Mouse (Mus musculus) intestine, postnatal 0 days (tissue): ENCODE measurements around the gene Gm21887. TPM values are rescaled to one million over a fixed set of nuclear protein-coding genes. Genes with fewer than 3 reads are reported as not detected.
"Not testable (repeated sequence)": the region's sequence is repeated elsewhere in the genome, so short reads cannot be mapped to it uniquely, and the experiment has no call there.

ENCODE experiments used
- ATAC-seq: fragments of 200-750 bp; cut with Nextera tagmentation; 2 replicates; pipeline ENCODE4 v1.8.0; 2017; ENCODE audit warnings: mild to moderate bottlenecking, moderate TSS enrichment, moderate library complexity
- H3K27ac ChIP-seq: fragments of 300-500 bp; sonication (generic); 2 replicates; pipeline ENCODE4 v1.5.1; 2014; ENCODE audit warnings: mild to moderate bottlenecking, low read depth, low read length, moderate library complexity
- H3K27me3 ChIP-seq: fragments of 300-500 bp; sonication (generic); replicated peaks from 2 replicates; pipeline ENCODE4 v1.6.1; 2014; ENCODE audit warnings: low read length, mixed read lengths; ENCODE audit not compliant: control insufficient read depth, insufficient read depth
- H3K36me3 ChIP-seq: fragments of 300-500 bp; sonication (generic); 2 replicates; pipeline ENCODE4 v1.6.1; 2014; ENCODE audit warnings: mild to moderate bottlenecking, moderate library complexity; ENCODE audit not compliant: control insufficient read depth, insufficient read depth
- H3K4me1 ChIP-seq: fragments of 300-500 bp; sonication (generic); replicated peaks from 2 replicates; pipeline ENCODE4 v1.6.1; 2014; ENCODE audit warnings: antibody characterized with exemption, low read length, mixed read lengths; ENCODE audit not compliant: control insufficient read depth, insufficient read depth
- H3K4me2 ChIP-seq: fragments of 300-500 bp; sonication (generic); replicated peaks from 2 replicates; pipeline ENCODE4 v1.6.1; 2014; ENCODE audit warnings: low read depth, mild to moderate bottlenecking, moderate library complexity
- H3K4me3 ChIP-seq: fragments of 300-500 bp; sonication (generic); 2 replicates; pipeline ENCODE4 v1.5.1; 2014; ENCODE audit warnings: low read depth, low read length
- H3K9ac ChIP-seq: fragments of 300-500 bp; sonication (generic); 2 replicates; pipeline ENCODE4 v1.6.1; 2014; ENCODE audit warnings: mild to moderate bottlenecking, low read depth, low read length
- H3K9me3 ChIP-seq: fragments of 300-500 bp; sonication (generic); 2 replicates; pipeline ENCODE4 v1.6.1; 2016; ENCODE audit warnings: mixed run types; ENCODE audit not compliant: control insufficient read depth
- WGBS: fragments of 180-500 bp; shearing (Covaris S2); extraction: QIAGEN DNeasy Blood & Tissue Kit; methylation state at CpG from one replicate; pipeline ENCODE4 v1.1.7; 2014; 5-methylcytosine and 5-hydroxymethylcytosine counted together
- polyA plus RNA-seq: library from polyadenylated mRNA; unstranded; fragments of >200 nt; fragmentation: Nextera tagmentation; extraction: Ambion mirVana; gene quantifications from 2 replicates; pipeline ENCODE4 v1.2.1, GENCODE M21; 2015

Gene Gm21887
- polyA plus RNA-seq, 1 experiment from 2014 or later = 66.4 TPM

DNA sequence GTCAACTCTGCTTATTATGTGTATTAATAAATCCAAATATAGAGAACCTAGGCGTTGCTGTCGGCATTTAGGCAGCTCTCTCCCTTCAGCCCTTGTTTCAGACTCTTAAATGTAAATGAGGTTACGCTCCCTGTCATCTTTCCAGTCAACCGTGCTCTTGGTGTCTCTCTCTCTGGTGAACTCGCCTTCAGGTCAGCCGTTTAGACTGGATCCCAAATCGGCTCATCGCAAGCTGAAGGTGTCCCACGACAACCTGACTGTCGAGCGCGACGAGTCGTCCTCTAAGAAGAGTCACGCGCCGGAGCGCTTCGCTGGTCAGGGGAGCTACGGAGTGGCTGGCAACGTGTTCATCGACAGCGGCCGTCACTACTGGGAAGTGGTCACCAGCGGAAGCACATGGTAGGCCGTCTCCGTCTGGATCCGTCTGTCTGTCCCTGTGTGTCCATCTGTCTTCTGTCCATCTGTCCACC, 22.1 kb upstream of the Gm21887 start:
- Histone ChIP-seq H3K27me3 (peaks cover 12% of the 10 kb centered on the region; the same call in 1 of the 2 replicates), H3K27ac (peak overlapping the region; percentile 3; the same call in 1 of the 2 replicates), H3K4me2 (peak overlapping the region; percentile 40), H3K4me3 (peak overlapping the region; percentile 4; the same call in 1 of the 2 replicates), H3K9me3 (peaks cover 39% of the 10 kb centered on the region), H3K36me3 (peaks cover 28% of the 10 kb centered on the region)
- not testable (repeated sequence) for ATAC-seq, H3K4me1 ChIP-seq, H3K9ac ChIP-seq
- WGBS = 70% methylated on average over 28 of the region's 28 CpGs

GRCm38 (mm10) chrX:169988571-169989218, 20.8 kb upstream of the Gm21887 start:
- not testable (repeated sequence) for H3K27me3 ChIP-seq, H3K4me3 ChIP-seq, H3K4me2 ChIP-seq, H3K9ac ChIP-seq, H3K4me1 ChIP-seq, ATAC-seq
- Histone ChIP-seq H3K9me3 (peaks cover 44% of the 10 kb centered on the region), H3K27ac (peak overlapping the region; percentile 6; the same call in 1 of the 2 replicates), H3K36me3 (peaks cover 28% of the 10 kb centered on the region)
- 75% methylated on average over 56 of the region's 56 CpGs for WGBS

DNA sequence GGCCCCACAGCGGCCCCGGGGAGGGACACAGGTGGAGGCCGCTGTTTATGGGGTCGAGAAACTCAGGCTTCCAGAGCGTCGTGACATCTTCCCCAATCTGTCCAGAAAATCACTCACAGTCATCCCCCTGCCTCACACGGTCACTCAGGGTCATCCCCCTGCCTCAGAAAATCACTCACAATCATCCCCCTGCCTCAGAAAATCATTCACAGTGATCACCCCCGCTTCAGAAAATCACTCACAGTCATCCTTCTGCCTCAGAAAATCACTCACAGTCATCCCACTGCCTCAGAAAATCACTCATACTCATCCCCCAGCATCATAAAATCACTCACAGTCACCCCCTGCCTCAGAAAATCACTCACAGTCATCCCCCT, 20.3 kb upstream of the Gm21887 start:
- not testable (repeated sequence) for H3K9ac ChIP-seq, H3K27me3 ChIP-seq, H3K4me2 ChIP-seq, H3K4me3 ChIP-seq, ATAC-seq, H3K4me1 ChIP-seq
- Histone ChIP-seq H3K9me3 (peaks cover 47% of the 10 kb centered on the region), H3K36me3 (peaks cover 28% of the 10 kb centered on the region), H3K27ac (peak overlapping the region; percentile 6; the same call in 1 of the 2 replicates)
- WGBS = 73% methylated on average over 8 of the region's 8 CpGs

- H3K4me2 ChIP-seq = peak overlapping the region; percentile 49
- peak overlapping the region; percentile 21; the same call in 1 of the 2 replicates for H3K4me3 ChIP-seq
- H3K9ac ChIP-seq, H3K27me3 ChIP-seq, H3K4me1 ChIP-seq: not testable (repeated sequence)
- H3K36me3 ChIP-seq = peaks cover 28% of the 10 kb centered on the region
- ATAC-seq = peak; percentile 14; the same call in 1 of the 2 replicates
- peaks cover 49% of the 10 kb centered on the region for H3K9me3 ChIP-seq
- peak overlapping the region; percentile 15; the same call in 1 of the 2 replicates for H3K27ac ChIP-seq
- WGBS = 59% methylated on average over 56 of the region's 56 CpGs
These were observed 19.5 kb upstream of the Gm21887 start for GRCm38 (mm10) chrX:169989691-169990631.

- Histone ChIP-seq H3K9me3 (peaks cover 48% of the 10 kb centered on the region), H3K36me3 (peaks cover 27% of the 10 kb centered on the region), H3K4me2 (peak overlapping the region; percentile 39)
- not testable (repeated sequence) for H3K27me3 ChIP-seq, H3K9ac ChIP-seq, H3K27ac ChIP-seq, H3K4me3 ChIP-seq, H3K4me1 ChIP-seq
- ATAC-seq = peak; percentile 55
- WGBS = 61% methylated on average over 27 of the region's 28 CpGs
These were observed 18.2 kb upstream of the Gm21887 start for GRCm38 (mm10) chrX:169991128-169991873.

DNA sequence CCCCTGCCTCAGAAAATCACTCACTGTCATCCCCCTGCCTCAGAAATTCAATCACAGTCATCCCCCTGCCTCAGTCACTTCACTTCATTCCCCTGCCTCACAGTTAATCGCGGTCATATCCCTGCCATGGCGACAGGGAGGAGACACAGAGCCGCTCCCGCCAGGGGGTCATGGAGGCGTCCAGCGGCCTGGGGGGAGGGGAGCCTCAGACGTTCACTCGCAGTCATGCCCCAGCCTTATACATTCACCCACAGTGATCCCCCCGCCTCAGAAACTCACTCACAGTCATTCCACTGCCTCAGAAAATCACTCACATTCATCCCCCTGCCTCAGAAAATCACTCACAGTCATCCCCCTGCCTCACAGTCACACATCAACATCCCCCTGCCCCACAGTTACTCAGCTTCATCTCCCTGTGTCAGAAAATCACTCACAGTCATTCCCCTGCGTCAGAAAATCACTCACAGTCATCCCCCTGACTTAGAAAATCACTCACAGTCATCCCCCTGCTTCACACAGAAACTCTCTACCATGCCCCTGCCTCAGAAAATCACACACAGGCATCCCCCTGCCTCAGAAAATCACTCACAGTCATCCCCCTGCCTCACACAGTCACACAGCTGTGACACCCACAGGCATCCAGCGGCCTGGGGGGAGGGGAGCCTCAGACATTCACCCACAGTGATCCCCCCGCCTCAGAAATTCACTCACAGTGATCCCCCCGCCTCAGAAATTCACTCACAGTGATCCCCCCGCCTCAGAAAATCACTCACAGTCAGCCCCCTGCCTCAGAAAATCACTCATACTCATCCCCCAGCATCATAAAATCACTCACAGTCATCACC, 17.2 kb upstream of the Gm21887 start:
- not testable (repeated sequence) for ATAC-seq, H3K27me3 ChIP-seq, H3K27ac ChIP-seq, H3K4me3 ChIP-seq, H3K9ac ChIP-seq, H3K4me2 ChIP-seq, H3K4me1 ChIP-seq
- H3K36me3 ChIP-seq = peaks cover 27% of the 10 kb centered on the region
- WGBS = 49% methylated on average over 15 of the region's 15 CpGs
- H3K9me3 ChIP-seq = peaks cover 44% of the 10 kb centered on the region

- not testable (repeated sequence) for H3K4me2 ChIP-seq, H3K4me3 ChIP-seq, ATAC-seq, H3K4me1 ChIP-seq, H3K9ac ChIP-seq, H3K27ac ChIP-seq, H3K27me3 ChIP-seq
- H3K9me3 ChIP-seq = peaks cover 46% of the 10 kb centered on the region
- WGBS = 70% methylated on average over 8 of the region's 8 CpGs
- peaks cover 24% of the 10 kb centered on the region for H3K36me3 ChIP-seq
These were observed 16.4 kb upstream of the Gm21887 start for GRCm38 (mm10) chrX:169992951-169993547.
